Mouse (Mus musculus) spleen, postnatal 36 days (tissue): ENCODE measurements around the gene Pif1.

Experiments
- DNase-seq, 2 experiments: peaks; one replicate each; pipeline ENCODE4 v3.0.0; 2022; ENCODE audit warnings: low spot score in 2 of 2, mixed read lengths in 1 of 2

Gene Pif1

GRCm38 (mm10) chr9:65639065-65639464 is 52.1 kb downstream of the Pif1 start:
- DNase-seq = no peak

GRCm38 (mm10) chr9:65640838-65641410 is 54.0 kb downstream of the Pif1 start:
- no peak for DNase-seq

GRCm38 (mm10) chr9:65641446-65642052 is 54.6 kb downstream of the Pif1 start:
- no peak for DNase-seq

GRCm38 (mm10) chr9:65642546-65642945 is 55.6 kb downstream of the Pif1 start:
- DNase-seq = no peak

- DNase-seq = no peak
Observed at GRCm38 (mm10) chr9:65644960-65645359, 58.0 kb downstream of the Pif1 start.
